Comparison of ENCODE assay signal across 7 mouse cellular contexts in the genomic region with DNA sequence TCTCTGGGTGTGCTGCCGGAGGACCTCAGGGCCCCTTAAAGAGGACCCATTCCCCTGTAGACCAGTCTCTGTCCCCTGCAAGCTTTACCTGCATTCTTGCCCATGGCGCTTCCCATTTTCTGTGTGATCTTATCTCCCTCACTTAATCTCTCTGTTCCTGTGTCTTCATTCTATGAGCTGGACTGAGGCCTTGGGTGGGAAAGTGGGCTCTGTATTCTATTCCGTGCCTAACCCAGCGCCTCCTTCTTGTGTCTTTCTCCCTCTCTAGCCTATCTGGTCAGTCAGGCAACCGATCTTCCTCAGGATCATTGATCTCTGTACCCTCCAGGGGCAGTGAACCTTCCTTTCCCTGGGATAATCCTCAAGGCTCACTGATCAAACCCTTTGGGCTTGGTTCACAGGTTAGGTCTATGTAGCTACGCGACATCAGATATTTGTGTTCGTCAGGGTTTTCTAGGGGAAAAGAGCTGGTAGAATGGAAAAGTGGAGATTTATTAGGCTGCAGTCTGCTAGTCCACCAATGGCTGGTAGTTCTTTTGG. TPM values are rescaled to one million over a fixed set of nuclear protein-coding genes. Genes with fewer than 3 reads are reported as not detected.
DNase-seq lines count a peak whose midpoint lies in the region; ATAC-seq and TF ChIP-seq lines count a peak whose summit lies in the region.

No protein-coding gene starts in this region.

- H3K4me1 ChIP-seq in thymus, adult 2 months (replicated peaks; ENCODE audit: control insufficient read depth, insufficient read depth, low read length), result peaks cover 17% of the 10 kb centered on the region
- H3K4me1 ChIP-seq in forebrain, embryonic 15.5 days, result peaks cover 31% of the 10 kb centered on the region
- peaks cover 54% of the 10 kb centered on the region for H3K4me1 ChIP-seq in liver, embryonic 13.5 days (replicated peaks)

- no peak for DNase-seq in thymus, adult 2 months
- DNase-seq in thymus, postnatal 0 days (ENCODE audit: low spot score), result no peak
- DNase-seq in liver, embryonic 13.5 days, result no peak
- no peak for DNase-seq in left cerebral cortex, adult 9 months (ENCODE audit: low spot score in 2 of 2)
- no peak for DNase-seq in yolk sac, embryonic 10.5 days (ENCODE audit: low spot score)
- no peak for DNase-seq in thymus, postnatal 36 days

- 44% methylated on average over 8 of the region's 8 CpGs for WGBS in thymus, adult 2 months
- 38% methylated on average over 8 of the region's 8 CpGs for WGBS in forebrain, embryonic 15.5 days
- WGBS in liver, embryonic 13.5 days (ENCODE audit: insufficient replicate concordance), result 23% methylated on average over 8 of the region's 8 CpGs

- no peak for TF ChIP-seq CTCF in thymus, adult 2 months (IDR thresholded peaks at IDR 0.05; ENCODE audit: borderline replicate concordance, control insufficient read depth, extremely low read depth, insufficient read depth, low read length, poor library complexity)

- H3K27me3 ChIP-seq in thymus, adult 2 months (ENCODE audit: control insufficient read depth, insufficient read depth, low read length), result no peaks in the 10 kb centered on the region
- no peaks in the 10 kb centered on the region for H3K27me3 ChIP-seq in forebrain, embryonic 15.5 days
- no peaks in the 10 kb centered on the region for H3K27me3 ChIP-seq in liver, embryonic 13.5 days

- H3K4me3 ChIP-seq in thymus, adult 2 months (ENCODE audit: control insufficient read depth, insufficient read depth, low read length), result peak overlapping the region; percentile 59
- H3K4me3 ChIP-seq in forebrain, embryonic 15.5 days, result peak overlapping the region; percentile 56
- H3K4me3 ChIP-seq in liver, embryonic 13.5 days (replicated peaks), result peak overlapping the region; percentile 88

- H3K27ac ChIP-seq in thymus, adult 2 months (ENCODE audit: control insufficient read depth, insufficient read depth, low read length), result no peak overlapping the region
- H3K27ac ChIP-seq in forebrain, embryonic 15.5 days (replicated peaks), result no peak overlapping the region
- peak overlapping the region; percentile 86 for H3K27ac ChIP-seq in liver, embryonic 13.5 days

- no peak for TF ChIP-seq POLR2A in thymus, adult 2 months (IDR thresholded peaks at IDR 0.05; ENCODE audit: control insufficient read depth, extremely low read depth, insufficient read depth, low read length, poor library complexity)

- H3K4me2 ChIP-seq in forebrain, embryonic 15.5 days (replicated peaks), result peak overlapping the region; percentile 86
- peak overlapping the region; percentile 83 for H3K4me2 ChIP-seq in liver, embryonic 13.5 days

- H3K9me3 ChIP-seq in forebrain, embryonic 15.5 days, result no peaks in the 10 kb centered on the region
- H3K9me3 ChIP-seq in liver, embryonic 13.5 days (replicated peaks), result 0 out of 2 replicates have a peak, but pooled peaks cover 4% of the 10 kb centered on the region

- peak overlapping the region; percentile 51 for H3K9ac ChIP-seq in forebrain, embryonic 15.5 days (replicated peaks)
- peak overlapping the region; percentile 96 for H3K9ac ChIP-seq in liver, embryonic 13.5 days

- no peak for ATAC-seq in forebrain, embryonic 15.5 days (replicated peaks)
- no peak for ATAC-seq in liver, embryonic 13.5 days (ENCODE audit: low read depth)

- peaks cover 3% of the 10 kb centered on the region; the same call in 1 of the 2 replicates for H3K36me3 ChIP-seq in thymus, adult 2 months (ENCODE audit: control insufficient read depth, insufficient read depth, low read length)
- H3K36me3 ChIP-seq in forebrain, embryonic 15.5 days, result no peaks in the 10 kb centered on the region
- H3K36me3 ChIP-seq in liver, embryonic 13.5 days, result peaks cover 45% of the 10 kb centered on the region

RNA-seq across cellular contexts. Expression of gene Cit, which starts 0.6 kb away (rescaled TPM):
- polyA plus RNA-seq in thymus, adult 2 months (2012; rRNA removed), result 14.1 and 21.9 TPM in 2 replicates
- 16.4 and 19.9 TPM in 2 replicates for polyA plus RNA-seq in thymus, postnatal 0 days (2015; fragmentation: Nextera tagmentation; extraction: Ambion mirVana)
- 17.2 and 20.3 TPM in 2 replicates for polyA plus RNA-seq in forebrain, embryonic 15.5 days (2015; fragmentation: Nextera tagmentation; extraction: Ambion mirVana)
- polyA plus RNA-seq in liver, embryonic 13.5 days (2015; fragmentation: Nextera tagmentation; extraction: Ambion mirVana), result 39.4 and 41.3 TPM in 2 replicates
